Mouse (Mus musculus) monocyte, adult 5-6 weeks (primary cell): ENCODE measurements around the gene Srsf1. TPM values are rescaled to one million over a fixed set of nuclear protein-coding genes. Genes with fewer than 3 reads are reported as not detected.

Experiments
- ATAC-seq: fragments of 153-309, 156-312 bp; replicated peaks from 2 replicates; pipeline ENCODE4 v1.8.0; 2017; ENCODE audit warnings: mild to moderate bottlenecking; ENCODE audit not compliant: low TSS enrichment, insufficient number of reproducible peaks, severe bottlenecking, poor library complexity, low FRiP score
- total RNA-seq: library from RNA; stranded (forward); fragments of 200-1000, 200-491, 200-594 nt; gene quantifications from 3 replicates; pipeline ENCODE4 v1.2.3, GENCODE M21; 2017

The Srsf1 gene
- total RNA-seq, 1 experiment from 2014 or later, result 277 TPM

DNA sequence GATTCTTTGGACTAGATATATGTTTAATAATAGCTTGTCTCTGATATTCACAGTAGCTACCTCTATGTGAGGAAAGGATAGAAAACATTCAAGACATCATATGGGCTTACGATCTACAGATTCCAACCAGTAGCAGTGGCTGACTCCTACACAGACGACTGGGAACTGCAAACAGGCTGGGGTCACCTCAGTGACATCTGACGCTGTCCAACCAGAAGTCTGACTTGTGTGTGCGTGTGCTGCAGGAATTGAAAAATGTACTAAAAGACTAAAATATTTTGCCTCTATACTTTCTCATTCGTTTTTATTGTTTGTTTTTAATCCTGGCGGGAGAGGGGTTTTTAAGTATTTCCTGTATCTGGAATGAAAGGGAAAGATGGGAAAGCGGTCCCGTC lies 20.0 kb downstream of the Srsf1 start:
- no peak for ATAC-seq

DNA sequence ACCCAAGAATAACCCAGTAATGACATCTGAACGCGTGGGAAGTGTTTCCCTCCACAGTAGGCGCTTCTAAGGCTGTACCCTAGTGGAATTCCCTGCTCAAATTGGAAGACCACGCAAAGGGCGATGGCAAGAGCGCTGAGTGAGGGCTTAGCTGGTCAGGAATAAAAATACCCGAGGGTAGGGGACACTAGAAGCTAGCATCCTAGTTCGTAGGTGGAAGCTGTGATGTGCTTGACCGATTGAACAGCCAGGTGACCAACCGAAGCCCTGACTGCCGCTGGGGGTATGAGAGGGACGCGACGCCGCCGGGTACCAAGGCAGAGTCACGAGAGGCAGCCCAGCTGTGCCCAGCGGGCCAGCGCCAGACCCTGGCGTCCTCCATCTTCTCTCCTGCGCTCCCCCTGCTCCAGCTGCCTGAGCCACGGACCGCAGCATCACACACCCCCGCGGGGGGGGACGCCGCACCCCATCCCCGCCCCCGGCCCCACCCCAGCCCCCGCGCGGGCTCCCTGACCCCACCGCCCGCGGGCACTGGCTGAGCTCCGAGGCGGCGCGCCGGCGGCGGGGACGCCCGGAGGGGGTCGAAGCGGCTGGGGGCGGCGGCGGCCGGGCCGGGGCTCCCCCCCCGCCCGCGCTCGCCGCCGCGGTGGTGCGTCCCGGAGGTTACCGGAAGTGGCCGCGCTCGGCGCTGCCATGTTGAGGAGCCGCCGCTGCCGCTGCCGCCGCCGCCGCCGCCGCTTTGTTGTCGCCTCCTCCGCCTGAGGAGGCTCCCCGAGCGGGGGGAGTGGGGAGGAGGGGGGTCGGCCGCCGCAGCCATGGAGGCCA lies 20.6 kb downstream of the Srsf1 start, which contains the start of gene Vezf1:
TSS of gene Vezf1 (plus strand) at position 694 of the 825 bp plus-strand sequence.
- peak; percentile 79 for ATAC-seq

DNA sequence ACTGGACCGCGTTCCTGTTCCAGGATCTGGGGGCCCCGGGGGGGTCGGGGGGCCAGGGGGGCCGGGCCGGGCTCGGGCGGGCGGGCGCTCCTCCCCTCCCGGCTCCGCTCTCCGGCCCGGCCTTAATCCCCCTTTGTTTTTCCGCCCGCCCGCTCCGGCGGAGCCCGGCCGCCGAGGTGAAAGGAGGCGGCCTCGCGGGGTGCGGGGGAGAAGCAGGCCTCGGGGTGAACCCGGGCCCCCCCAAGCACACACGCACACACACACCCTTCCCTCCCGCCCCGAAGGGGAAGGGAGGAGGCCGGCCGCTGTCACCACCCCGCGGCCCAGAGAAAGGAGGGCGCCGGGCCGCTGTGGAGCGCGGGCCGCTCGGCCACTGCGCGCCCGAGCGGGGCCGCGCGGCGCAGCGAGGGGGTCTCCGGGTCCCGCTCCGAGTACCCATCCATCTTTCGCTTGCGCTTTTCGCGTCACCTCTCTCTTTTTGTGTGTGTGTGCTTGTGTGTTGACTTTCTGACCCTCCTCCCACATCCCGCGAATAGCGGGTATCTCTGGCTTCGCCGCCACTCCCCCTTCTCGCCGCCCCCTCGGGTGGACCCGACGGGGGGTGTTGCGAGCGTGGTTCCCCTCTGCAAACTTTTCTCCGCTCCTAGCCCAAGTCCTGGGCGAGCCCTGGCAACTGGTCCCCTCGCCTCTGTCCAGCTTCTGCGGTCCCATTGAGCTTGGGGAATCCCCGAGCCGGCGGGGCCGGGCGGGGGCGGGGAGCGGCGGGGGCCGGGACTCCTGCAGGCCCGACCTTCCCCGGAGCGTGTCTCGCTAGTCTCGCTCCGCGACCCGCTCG lies 21.5 kb downstream of the Srsf1 start:
- peak; percentile 29 for ATAC-seq

DNA sequence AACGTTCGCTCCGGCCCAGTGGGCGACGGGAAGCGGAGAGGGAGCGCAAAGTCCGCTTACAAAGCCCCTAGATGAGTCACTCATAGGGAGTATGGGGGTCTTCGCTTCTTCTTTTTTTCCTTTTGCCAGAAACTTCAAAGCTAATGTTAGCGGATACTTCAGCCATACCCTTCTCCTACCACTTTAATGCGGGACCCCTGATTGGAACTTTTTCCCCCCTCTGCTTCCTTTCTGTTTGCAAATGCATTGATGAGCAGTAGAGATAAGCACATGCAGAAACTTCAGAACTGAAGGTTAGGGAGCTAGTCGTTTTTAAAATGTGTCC lies 22.0 kb downstream of the Srsf1 start:
- ATAC-seq, result no peak

DNA sequence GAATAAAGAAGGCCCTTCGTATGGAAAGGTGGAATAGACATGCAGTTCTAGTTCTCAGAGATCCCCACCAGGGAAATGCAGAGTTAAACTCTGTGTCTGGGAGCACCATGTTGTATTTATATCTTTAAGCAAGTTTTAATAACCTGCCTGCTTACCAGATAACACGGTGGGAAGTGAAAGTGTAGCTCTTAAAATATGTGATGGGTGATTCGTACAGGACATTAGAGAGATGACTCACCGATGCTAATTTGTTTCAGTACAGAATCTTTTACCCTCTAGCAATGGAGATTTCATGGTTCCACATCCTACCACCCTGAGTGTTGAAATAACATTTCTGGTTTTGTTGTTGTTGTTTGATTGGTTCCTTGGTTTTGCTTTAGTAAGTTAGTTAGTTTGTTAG lies 23.2 kb downstream of the Srsf1 start:
- peak; percentile 61 for ATAC-seq

DNA sequence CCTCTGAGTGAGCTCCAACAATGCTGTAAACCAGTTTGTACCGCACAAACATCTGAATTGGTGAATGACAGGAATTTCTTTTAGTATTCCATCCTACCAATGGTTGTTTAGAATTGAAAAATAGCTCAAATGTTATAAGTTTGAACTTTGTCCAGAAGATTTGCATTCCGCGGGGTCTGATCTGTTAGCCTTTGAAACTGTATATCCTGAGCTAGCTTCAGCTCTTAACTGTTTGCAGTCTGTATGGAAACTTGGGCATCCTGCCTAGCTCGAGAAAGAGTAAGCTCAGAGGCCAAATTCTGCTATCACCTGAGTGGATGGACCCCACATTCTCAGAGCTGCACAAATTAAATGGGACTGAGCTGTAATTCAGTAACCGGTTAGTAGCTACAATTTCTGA lies 23.9 kb downstream of the Srsf1 start:
- no peak for ATAC-seq

DNA sequence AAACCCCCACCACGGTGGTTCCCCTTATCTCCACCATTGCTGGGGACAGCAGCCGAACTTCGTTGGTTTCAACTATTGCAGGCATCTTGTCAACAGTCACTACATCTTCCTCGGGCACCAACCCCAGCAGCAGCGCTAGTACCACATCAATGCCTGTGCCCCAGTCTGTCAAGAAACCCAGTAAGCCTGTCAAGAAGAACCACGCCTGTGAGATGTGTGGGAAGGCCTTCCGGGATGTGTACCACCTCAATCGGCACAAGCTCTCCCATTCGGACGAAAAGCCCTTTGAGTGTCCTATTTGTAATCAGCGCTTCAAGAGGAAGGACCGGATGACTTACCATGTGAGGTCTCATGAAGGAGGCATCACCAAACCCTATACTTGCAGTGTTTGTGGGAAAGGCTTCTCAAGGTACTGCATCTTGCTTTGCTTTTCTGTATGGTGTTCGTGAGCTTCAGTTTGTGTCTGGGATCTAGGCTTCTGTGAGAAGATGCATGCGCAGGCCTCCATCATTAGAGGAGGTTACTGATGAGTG lies 26.2 kb downstream of the Srsf1 start:
- ATAC-seq, result no peak

DNA sequence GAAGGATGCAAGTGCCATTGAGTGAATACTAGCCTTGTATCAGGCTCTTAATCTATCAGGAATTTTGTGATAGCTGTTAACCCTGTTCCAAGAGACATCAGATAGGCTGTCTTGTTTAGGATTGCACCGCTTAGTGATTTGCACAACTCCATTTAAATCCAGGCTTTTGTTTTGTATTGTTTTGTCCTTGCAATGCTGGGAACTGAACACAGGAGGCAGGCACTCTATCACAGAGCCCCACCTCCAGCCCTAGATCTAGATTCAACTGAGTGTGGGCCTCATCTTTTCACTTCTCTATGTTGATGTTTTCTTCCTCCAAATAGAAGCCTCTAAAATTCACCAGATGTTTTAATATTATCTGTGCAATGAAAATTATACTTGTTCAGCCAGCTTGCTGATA lies 28.5 kb downstream of the Srsf1 start:
- ATAC-seq, result no peak

DNA sequence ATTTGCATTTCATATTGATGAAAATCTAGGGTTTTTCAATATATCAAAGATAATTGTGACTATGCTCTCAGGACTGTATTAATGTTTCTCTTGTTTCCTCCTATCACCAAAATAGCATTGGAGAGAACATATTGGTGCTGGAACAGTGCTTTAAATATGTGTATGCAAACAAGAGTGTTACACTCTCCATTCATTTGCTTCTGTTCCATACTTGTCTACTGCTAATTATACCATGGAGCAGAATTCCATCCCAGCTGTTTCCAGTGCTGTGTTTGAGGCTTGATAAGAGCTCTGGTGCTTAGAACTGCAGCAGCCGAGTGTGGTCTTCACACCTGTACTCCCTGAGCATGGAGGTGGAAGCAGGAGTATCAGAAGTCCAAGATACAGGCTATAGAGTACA lies 29.2 kb downstream of the Srsf1 start:
- ATAC-seq, result no peak

DNA sequence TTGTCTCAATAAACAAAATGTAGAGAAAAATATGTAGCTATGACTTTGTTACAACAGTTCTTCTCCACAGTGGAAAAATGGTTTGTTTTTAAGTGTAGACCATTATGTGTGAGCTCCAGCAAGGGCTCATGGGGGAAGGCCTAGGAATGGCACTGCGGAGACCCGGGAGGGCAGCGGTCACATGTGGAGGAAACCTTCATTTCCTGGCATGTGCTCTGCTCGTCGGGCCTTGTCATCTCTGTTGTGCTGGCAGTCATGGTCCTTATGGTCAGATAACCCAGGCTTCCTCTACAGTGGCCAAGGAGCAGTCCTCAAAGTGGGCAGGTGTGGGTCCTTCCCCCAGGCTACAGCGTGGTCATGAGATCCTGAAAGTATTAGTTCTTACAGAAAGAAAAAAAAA lies 36.5 kb downstream of the Srsf1 start:
- ATAC-seq, result no peak

DNA sequence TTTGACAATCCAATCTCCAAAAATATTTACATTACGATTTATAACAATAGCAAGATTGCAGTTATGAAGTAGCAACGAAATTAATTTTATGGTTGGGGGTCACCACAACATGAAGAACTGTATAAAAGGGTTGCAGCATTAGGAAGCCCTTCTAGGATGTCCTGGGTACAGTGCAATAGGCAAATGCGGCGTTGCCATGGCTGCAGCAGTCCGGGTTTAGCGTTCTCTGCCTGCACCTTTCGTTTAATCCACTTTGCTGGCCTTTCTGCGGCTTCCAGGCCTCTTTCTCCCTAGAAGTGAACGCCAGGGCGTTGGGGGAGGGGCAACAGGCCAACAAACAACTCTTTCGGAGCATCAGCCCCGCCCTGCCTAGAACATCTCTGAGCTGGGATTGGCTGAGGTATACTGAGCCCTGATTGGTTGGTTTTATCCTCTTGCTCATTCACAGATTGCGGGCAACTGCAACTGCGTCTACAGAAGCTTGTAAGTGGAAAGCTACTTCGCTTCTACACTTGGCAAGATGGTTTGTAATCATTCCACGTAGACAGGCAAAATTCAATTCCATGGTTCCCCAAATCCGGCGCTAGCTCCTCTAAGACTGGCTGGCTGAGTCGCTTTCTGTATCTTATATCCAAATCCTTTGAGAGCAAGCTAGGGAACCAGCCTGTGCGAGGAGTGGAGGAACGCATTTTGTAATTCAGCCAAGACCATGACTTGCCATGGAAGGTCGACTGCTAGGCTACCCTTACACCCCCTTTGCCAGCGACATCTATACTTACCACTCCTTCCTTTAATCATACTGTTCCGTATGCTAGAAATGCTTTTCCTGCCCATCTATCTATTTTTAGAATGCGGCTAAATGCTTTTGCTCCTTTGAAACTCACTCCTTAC lies 39.8 kb downstream of the Srsf1 start:
- peak; percentile 87 for ATAC-seq

DNA sequence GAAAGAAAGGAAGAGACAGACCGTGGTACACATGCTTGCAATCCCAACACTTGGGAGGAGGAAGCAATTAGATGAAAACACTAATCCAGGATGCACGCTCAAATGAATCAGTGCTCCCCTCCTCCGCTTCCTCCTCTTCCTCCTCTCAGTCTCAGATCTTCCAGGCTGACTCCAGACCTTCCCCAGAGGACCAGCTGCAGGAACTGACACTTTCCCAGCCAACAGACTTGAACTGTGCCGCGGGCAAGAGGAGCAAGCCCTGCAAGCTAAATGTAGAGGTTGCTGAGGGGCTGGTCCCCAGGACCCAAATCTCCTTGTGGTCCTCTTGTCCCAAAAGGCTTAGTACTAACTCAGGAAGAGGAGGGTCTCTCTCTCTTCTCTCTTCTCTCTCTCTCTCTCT lies 42.0 kb downstream of the Srsf1 start:
- ATAC-seq, result no peak

DNA sequence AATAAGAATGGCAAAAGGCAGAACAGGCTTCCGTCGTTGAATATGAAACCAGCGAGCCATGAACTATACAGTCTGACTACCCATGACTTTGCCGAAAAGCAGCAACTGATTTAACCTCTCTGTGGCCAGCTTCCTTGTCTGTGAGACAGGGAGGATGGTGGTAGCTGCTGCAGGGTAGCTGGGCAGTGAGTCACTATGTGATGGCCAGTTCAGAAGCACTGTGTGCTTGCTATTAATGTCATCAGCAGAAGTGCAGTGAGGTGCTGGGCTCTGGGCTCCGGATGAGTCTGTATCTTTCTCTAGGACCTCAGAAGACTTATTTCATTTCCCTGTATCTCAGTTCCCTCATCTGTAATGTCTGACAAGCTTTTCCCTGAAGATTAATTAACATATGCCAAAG lies 43.1 kb downstream of the Srsf1 start:
- no peak for ATAC-seq

DNA sequence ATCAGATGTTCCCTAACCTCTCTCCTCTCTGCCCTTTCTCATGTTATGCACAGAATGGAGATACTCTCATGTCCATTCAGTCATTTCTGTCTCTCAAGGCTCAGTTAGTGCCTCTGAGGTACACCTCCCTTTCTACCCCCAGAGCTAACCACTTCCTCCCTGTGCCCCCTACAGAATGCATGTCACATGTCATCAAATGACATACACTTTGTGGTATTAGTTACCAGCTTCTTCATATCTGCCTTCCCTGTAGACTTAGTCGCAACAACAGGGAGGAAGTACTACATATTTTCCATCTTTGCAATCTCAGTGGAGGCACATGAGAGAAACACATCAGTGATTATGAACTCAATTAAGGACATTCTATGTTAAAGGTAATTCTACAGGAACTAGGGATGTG lies 44.8 kb downstream of the Srsf1 start:
- peak; percentile 47; the same call in 1 of the 2 replicates for ATAC-seq

DNA sequence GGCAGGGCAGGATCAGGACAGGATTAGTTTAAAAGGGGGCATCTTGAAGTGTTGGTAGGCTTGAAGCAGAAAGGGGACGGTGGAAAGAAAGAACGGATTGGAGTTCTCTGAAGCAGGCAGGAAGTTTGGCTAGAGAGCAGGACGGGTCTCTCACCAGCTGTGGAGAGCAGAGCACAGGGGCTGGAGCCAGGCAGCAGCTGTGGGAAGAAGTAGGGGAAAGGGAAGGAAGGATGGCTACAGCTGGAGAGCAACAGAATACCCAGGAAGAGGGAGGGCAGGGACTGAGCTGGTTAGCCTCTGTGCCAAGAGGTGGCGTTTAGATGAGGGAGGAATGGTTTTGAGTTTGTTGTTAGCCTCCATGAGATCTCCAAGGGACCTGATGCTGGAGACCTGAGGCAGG lies 50.0 kb downstream of the Srsf1 start:
- no peak for ATAC-seq

DNA sequence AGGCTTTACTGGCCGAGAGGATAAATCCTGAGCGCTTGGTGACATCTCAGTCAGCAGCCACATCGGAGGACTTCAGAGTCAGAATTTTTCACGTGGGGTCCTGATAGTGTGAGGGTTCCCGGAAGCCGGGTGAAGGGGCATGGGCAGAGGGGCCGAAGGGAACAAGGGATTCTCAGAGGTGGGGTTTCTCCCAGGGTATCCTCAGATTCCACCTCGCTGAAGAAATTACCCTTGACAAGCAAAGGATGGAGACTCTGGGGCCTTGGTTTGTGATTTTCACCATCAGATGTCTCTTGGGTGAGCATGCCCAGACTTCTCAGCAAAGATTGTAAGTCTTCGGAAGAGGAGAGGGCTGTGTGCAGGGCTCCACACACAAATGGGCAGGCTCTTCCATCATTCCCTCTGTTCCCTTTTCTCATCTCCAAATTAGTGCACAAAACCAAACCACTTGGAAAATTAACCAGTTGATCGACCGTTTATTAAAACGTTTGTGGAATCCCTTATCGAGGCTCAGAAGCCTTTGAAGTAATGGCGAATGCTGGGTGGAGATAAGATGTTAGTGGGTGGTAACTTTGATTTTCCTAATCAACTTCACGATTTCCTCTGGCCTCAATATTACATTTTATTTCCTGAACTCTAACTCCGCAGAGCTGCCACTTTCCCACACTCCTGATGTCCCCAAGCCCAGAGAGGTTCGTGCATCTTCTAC lies 51.0 kb downstream of the Srsf1 start, which contains the start of gene Cuedc1:
TSS of gene Cuedc1 (plus strand) at position 38 of the 709 bp plus-strand sequence.
- no peak for ATAC-seq

DNA sequence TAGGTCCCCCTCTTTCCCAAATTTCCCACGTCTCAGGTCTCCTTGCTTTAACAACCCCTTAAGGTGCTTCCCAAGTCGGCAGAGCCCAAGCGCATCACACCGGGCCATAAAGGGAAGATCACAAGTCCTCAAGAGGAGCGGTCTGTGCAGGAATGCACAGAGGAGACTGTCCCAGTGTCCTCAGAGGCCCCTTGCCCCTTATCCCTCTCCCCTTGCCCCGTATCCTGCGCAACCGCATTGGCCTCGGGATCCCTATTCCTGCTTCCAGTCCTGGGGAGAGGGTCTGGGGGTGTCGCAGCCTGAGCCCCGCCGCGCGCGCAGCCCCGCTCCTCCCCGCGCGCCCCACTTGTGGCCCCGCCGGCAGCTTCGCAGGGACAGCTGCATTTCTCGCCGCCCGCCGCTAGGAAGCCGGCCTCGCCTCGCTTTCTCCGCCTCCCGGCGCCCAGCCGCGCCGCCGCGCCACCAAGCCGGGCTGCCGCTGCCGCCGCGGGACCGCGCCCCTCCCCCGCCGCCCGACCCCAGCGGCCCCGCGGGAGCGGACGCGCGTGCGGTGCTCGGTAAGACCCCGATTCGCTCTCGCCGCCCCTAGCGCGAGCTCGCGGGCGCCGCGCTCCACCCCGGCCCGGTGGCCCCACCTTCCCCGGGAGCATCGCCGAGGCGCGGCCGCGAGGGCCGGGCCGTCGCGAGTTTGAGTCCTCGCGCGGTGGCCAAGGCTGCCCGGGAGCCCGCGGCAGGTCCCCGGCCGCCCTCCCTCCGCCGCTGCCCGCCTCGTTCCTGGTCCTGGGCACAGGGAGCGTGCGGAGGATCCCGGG lies 51.8 kb downstream of the Srsf1 start:
- ATAC-seq, result peak; percentile 40; the same call in 1 of the 2 replicates
